Mouse (Mus musculus): ENCODE measurements around the gene Angptl8. TPM values are rescaled to one million over a fixed set of nuclear protein-coding genes. Genes with fewer than 3 reads are reported as not detected.
"Not testable (repeated sequence)": the region's sequence is repeated elsewhere in the genome, so short reads cannot be mapped to it uniquely, and the experiment has no call there.

Gene Angptl8
- polyA plus RNA-seq, 1 experiment from 2014 or later = 0.42 TPM

- Histone ChIP-seq H3K4me2 (peak within 1 kb of the TSS; percentile 68), H3K4me1 (peaks cover 21% of the 10 kb centered on the region), H3K27me3 (replicated peaks) (no peaks in the 10 kb centered on the region), H3K9ac (replicated peaks) (peak within 1 kb of the TSS; percentile 51), H3K9me3 (replicated peaks) (no peaks in the 10 kb centered on the region), H3K27ac (replicated peaks) (peak within 1 kb of the TSS; percentile 46), H3K36me3 (no peaks in the 10 kb centered on the region), H3K4me3 (replicated peaks) (peak within 1 kb of the TSS; percentile 54)
- WGBS = under 1% methylated on average over 61 of the region's 68 CpGs
- peak; percentile 94 for ATAC-seq (ENCODE audit: low FRiP score)
These were observed 17.1 kb downstream of the Angptl8 start, which contains the start of gene Dock6 for GRCm38 (mm10) chr9:21852128-21853091. Gene Dock6 (minus strand): TSS chr9:21852635.

- Histone ChIP-seq H3K36me3 (no peaks in the 10 kb centered on the region), H3K27me3 (replicated peaks) (no peaks in the 10 kb centered on the region), H3K4me1 (peaks cover 13% of the 10 kb centered on the region), H3K9me3 (replicated peaks) (no peaks in the 10 kb centered on the region), H3K27ac (replicated peaks) (no peak overlapping the region), H3K4me3 (replicated peaks) (no peak overlapping the region), H3K4me2 (no peak overlapping the region), H3K9ac (replicated peaks) (no peak overlapping the region)
- WGBS = 84% methylated on average over 5 of the region's 5 CpGs
- no peak for ATAC-seq (ENCODE audit: low FRiP score)
These were observed 18.7 kb downstream of the Angptl8 start for GRCm38 (mm10) chr9:21853961-21854360.

- WGBS = 87% methylated on average over 6 of the region's 6 CpGs
- Histone ChIP-seq H3K27me3 (replicated peaks) (no peaks in the 10 kb centered on the region), H3K4me1 (peaks cover 13% of the 10 kb centered on the region), H3K36me3 (no peaks in the 10 kb centered on the region), H3K9me3 (replicated peaks) (no peaks in the 10 kb centered on the region), H3K4me2 (no peak overlapping the region), H3K27ac (replicated peaks) (no peak overlapping the region), H3K9ac (replicated peaks) (no peak overlapping the region), H3K4me3 (replicated peaks) (no peak overlapping the region)
- ATAC-seq (ENCODE audit: low FRiP score) = no peak
These were observed 19.6 kb downstream of the Angptl8 start for GRCm38 (mm10) chr9:21854894-21855293.

GRCm38 (mm10) chr9:21857501-21857900, 22.2 kb downstream of the Angptl8 start:
- no peak overlapping the region for H3K9ac ChIP-seq (replicated peaks)
- 71% methylated on average over 2 of the region's 2 CpGs for WGBS
- H3K4me1 ChIP-seq = peaks cover 7% of the 10 kb centered on the region
- H3K27me3 ChIP-seq (replicated peaks) = no peaks in the 10 kb centered on the region
- no peak overlapping the region for H3K4me2 ChIP-seq
- H3K27ac ChIP-seq (replicated peaks) = no peak overlapping the region
- no peak overlapping the region for H3K4me3 ChIP-seq (replicated peaks)
- no peaks in the 10 kb centered on the region for H3K9me3 ChIP-seq (replicated peaks)
- no peak for ATAC-seq (ENCODE audit: low FRiP score)
- no peaks in the 10 kb centered on the region for H3K36me3 ChIP-seq

GRCm38 (mm10) chr9:21858084-21858483, 22.8 kb downstream of the Angptl8 start:
- Histone ChIP-seq H3K4me1 (peaks cover under 1% of the 10 kb centered on the region), H3K27ac (replicated peaks) (no peak overlapping the region), H3K4me2 (no peak overlapping the region), H3K9me3 (replicated peaks) (no peaks in the 10 kb centered on the region), H3K27me3 (replicated peaks) (no peaks in the 10 kb centered on the region), H3K36me3 (no peaks in the 10 kb centered on the region), H3K4me3 (replicated peaks) (no peak overlapping the region), H3K9ac (replicated peaks) (no peak overlapping the region)
- 81% methylated on average over 6 of the region's 6 CpGs for WGBS
- ATAC-seq (ENCODE audit: low FRiP score) = no peak

- no peak for ATAC-seq (ENCODE audit: low FRiP score)
- no peaks in the 10 kb centered on the region for H3K9me3 ChIP-seq (replicated peaks)
- H3K4me2 ChIP-seq = no peak overlapping the region
- no peak overlapping the region for H3K9ac ChIP-seq (replicated peaks)
- H3K27me3 ChIP-seq (replicated peaks) = no peaks in the 10 kb centered on the region
- H3K4me3 ChIP-seq (replicated peaks) = no peak overlapping the region
- H3K4me1 ChIP-seq = no peaks in the 10 kb centered on the region
- H3K27ac ChIP-seq (replicated peaks) = no peak overlapping the region
- 87% methylated on average over 3 of the region's 3 CpGs for WGBS
- no peaks in the 10 kb centered on the region for H3K36me3 ChIP-seq
These were observed 24.3 kb downstream of the Angptl8 start for GRCm38 (mm10) chr9:21859606-21860005.

GRCm38 (mm10) chr9:21860349-21860748, 25.0 kb downstream of the Angptl8 start:
- not testable (repeated sequence) for H3K4me3 ChIP-seq (replicated peaks); H3K27me3 ChIP-seq (replicated peaks); H3K4me2 ChIP-seq; H3K4me1 ChIP-seq; H3K9ac ChIP-seq (replicated peaks); H3K36me3 ChIP-seq; H3K27ac ChIP-seq (replicated peaks); H3K9me3 ChIP-seq (replicated peaks); ATAC-seq (ENCODE audit: low FRiP score)
- WGBS = 64% methylated on average over 6 of the region's 6 CpGs

- Histone ChIP-seq H3K9ac (replicated peaks) (no peak overlapping the region), H3K4me2 (no peak overlapping the region), H3K4me1 (no peaks in the 10 kb centered on the region), H3K36me3 (no peaks in the 10 kb centered on the region), H3K27ac (replicated peaks) (no peak overlapping the region), H3K9me3 (replicated peaks) (no peaks in the 10 kb centered on the region), H3K4me3 (replicated peaks) (no peak overlapping the region), H3K27me3 (replicated peaks) (no peaks in the 10 kb centered on the region)
- no peak for ATAC-seq (ENCODE audit: low FRiP score)
- 82% methylated on average over 1 of the region's 1 CpGs for WGBS
These were observed 26.9 kb downstream of the Angptl8 start for GRCm38 (mm10) chr9:21862181-21862580.

- H3K4me2 ChIP-seq = no peak overlapping the region
- no peaks in the 10 kb centered on the region for H3K9me3 ChIP-seq (replicated peaks)
- H3K4me1 ChIP-seq = no peaks in the 10 kb centered on the region
- H3K27ac ChIP-seq (replicated peaks) = peak overlapping the region; percentile 46
- no peak for ATAC-seq (ENCODE audit: low FRiP score)
- H3K27me3 ChIP-seq (replicated peaks) = no peaks in the 10 kb centered on the region
- no peak overlapping the region for H3K4me3 ChIP-seq (replicated peaks)
- H3K9ac ChIP-seq (replicated peaks) = no peak overlapping the region
- no peaks in the 10 kb centered on the region for H3K36me3 ChIP-seq
- WGBS = 76% methylated on average over 5 of the region's 5 CpGs
These were observed 30.5 kb downstream of the Angptl8 start for GRCm38 (mm10) chr9:21865673-21866398.

GRCm38 (mm10) chr9:21866641-21867040, 31.3 kb downstream of the Angptl8 start:
- Histone ChIP-seq H3K9me3 (replicated peaks) (no peaks in the 10 kb centered on the region), H3K27ac (replicated peaks) (peak overlapping the region; percentile 48), H3K4me1 (no peaks in the 10 kb centered on the region), H3K9ac (replicated peaks) (no peak overlapping the region), H3K4me2 (no peak overlapping the region), H3K36me3 (no peaks in the 10 kb centered on the region), H3K4me3 (replicated peaks) (no peak overlapping the region), H3K27me3 (replicated peaks) (peaks cover 3% of the 10 kb centered on the region; the same call in 1 of the 2 replicates)
- no peak for ATAC-seq (ENCODE audit: low FRiP score)
- WGBS = 67% methylated on average over 2 of the region's 2 CpGs

GRCm38 (mm10) chr9:21867726-21868125, 32.4 kb downstream of the Angptl8 start:
- WGBS = 84% methylated on average over 3 of the region's 3 CpGs
- no peak for ATAC-seq (ENCODE audit: low FRiP score)
- Histone ChIP-seq H3K27ac (replicated peaks) (no peak overlapping the region), H3K4me1 (no peaks in the 10 kb centered on the region), H3K4me2 (no peak overlapping the region), H3K9me3 (replicated peaks) (no peaks in the 10 kb centered on the region), H3K4me3 (replicated peaks) (no peak overlapping the region), H3K9ac (replicated peaks) (no peak overlapping the region), H3K36me3 (no peaks in the 10 kb centered on the region), H3K27me3 (replicated peaks) (peaks cover 6% of the 10 kb centered on the region; the same call in 1 of the 2 replicates)

- not testable (repeated sequence) for H3K36me3 ChIP-seq; H3K4me1 ChIP-seq; H3K9me3 ChIP-seq (replicated peaks); H3K27me3 ChIP-seq (replicated peaks); H3K4me2 ChIP-seq; H3K9ac ChIP-seq (replicated peaks); ATAC-seq (ENCODE audit: low FRiP score); H3K4me3 ChIP-seq (replicated peaks); H3K27ac ChIP-seq (replicated peaks)
- WGBS = 54% methylated on average over 7 of the region's 7 CpGs
These were observed 34.0 kb downstream of the Angptl8 start for GRCm38 (mm10) chr9:21869290-21869689.
